Mouse (Mus musculus): ENCODE results near the gene Gramd1b. TPM values are rescaled to one million over a fixed set of nuclear protein-coding genes. Genes with fewer than 3 reads are reported as not detected.

The Gramd1b gene
- polyA plus RNA-seq, 1 experiment from 2014 or later, result 2.8 TPM

DNA sequence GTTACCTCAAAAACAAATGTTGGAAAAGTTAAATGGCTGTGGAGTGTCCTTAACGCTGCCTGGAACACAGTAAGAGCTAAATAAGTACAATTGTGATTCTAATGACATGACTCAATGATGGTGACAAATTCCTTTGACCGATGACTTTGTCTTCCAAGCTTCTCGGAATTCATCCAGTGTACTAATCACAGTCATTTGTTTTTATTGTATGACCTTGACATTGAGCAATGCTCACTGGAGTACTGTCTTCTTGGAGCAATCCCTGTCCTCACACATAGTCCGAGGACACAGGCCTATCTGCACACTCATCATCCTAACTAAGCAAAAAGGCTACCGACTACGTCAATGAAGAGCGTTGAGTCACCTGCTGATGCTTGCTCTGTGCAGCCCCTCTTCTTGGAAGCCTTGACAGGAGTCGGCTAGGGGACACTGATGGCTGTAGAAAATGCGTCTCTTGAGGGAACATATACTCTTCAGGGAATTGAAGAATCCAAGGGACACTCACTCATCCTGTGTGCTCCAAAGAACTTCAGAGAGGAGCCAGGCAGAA, 58.1 kb downstream of the Gramd1b start:
- no peaks in the 10 kb centered on the region for H3K27me3 ChIP-seq (ENCODE audit: control insufficient read depth, insufficient read depth, low read length)
- H3K36me3 ChIP-seq (ENCODE audit: control insufficient read depth, insufficient read depth, low read length), result no peaks in the 10 kb centered on the region
- ATAC-seq (ENCODE audit: insufficient number of reproducible peaks, low FRiP score, low TSS enrichment, low read depth) (no peak), DNase-seq (ENCODE audit: low spot score) (no peak)
- H3K4me2 ChIP-seq (ENCODE audit: low read depth, severe bottlenecking), result no peak overlapping the region
- no peak overlapping the region for H3K27ac ChIP-seq (replicated peaks; ENCODE audit: low read depth, low read length)
- H3K9ac ChIP-seq (ENCODE audit: low read length), result no peak overlapping the region
- H3K9me3 ChIP-seq (ENCODE audit: control insufficient read depth, low read length), result no peaks in the 10 kb centered on the region
- H3K4me3 ChIP-seq (ENCODE audit: low read depth, low read length), result no peak overlapping the region
- H3K4me1 ChIP-seq (ENCODE audit: control insufficient read depth, insufficient read depth, low read length), result no peaks in the 10 kb centered on the region
- WGBS, result 89% methylated on average over 9 of the region's 9 CpGs

DNA sequence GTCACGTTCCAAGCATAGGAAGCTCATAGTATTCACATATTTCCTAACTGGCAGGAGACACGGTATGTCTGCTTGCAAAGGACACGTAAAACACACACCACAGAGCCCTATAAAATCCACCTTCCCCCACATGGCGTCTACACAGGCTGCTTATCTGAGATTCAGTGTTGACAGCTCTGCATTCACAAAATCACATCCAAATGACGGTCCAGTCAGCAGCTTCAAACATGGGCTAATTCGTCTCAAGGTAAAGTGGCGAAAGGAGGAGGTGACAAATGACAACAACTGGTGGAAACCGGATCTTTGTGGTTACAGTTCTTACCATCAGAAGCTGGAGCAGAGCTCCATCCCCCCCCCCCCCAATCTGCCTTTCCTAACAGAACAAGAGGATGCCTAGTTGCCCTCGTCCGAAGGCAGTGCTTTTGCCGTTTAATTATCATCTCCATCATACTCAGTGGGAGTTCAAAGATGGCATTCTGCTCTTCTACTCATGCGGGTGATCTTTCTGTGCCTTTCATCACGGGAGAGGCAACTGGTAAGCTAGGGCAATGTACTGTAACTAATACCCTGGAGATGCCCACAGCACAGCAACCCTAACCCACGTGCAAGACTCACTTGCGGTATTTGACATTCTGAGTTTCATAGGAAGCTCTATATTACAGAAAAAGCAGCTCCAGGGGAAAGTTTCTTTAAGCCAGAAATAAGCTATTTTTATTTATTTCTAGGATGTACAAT, 61.6 kb downstream of the Gramd1b start:
- no peak overlapping the region for H3K27ac ChIP-seq (replicated peaks; ENCODE audit: low read depth, low read length)
- no peaks in the 10 kb centered on the region for H3K36me3 ChIP-seq (ENCODE audit: control insufficient read depth, insufficient read depth, low read length)
- DNase-seq (ENCODE audit: low spot score) (no peak), ATAC-seq (ENCODE audit: insufficient number of reproducible peaks, low FRiP score, low TSS enrichment, low read depth) (no peak)
- 64% methylated on average over 15 of the region's 15 CpGs for WGBS
- H3K4me2 ChIP-seq (ENCODE audit: low read depth, severe bottlenecking), result no peak overlapping the region
- no peak overlapping the region for H3K9ac ChIP-seq (ENCODE audit: low read length)
- H3K4me3 ChIP-seq (ENCODE audit: low read depth, low read length), result no peak overlapping the region
- H3K4me1 ChIP-seq (ENCODE audit: control insufficient read depth, insufficient read depth, low read length), result no peaks in the 10 kb centered on the region
- H3K27me3 ChIP-seq (ENCODE audit: control insufficient read depth, insufficient read depth, low read length), result no peaks in the 10 kb centered on the region
- no peaks in the 10 kb centered on the region for H3K9me3 ChIP-seq (ENCODE audit: control insufficient read depth, low read length)

DNA sequence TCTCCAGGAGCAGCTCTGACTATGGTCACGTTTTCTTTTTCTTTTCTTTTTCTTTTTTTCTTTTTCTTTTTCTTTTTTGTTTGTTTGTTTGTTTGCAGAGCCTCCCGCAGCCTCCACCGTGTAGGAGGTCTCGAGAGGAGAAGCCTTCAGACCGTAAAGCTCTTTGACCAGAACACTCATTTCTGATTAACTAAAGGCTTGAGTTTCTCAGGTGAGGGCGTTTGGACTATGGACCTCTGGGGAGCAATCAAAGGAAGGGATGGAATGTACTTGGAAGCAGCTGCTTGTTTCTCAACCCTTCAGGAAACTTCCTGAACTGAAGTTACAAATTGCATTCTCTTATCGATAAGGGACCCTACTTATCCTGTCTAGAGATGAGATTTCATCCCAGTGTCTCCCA, 64.4 kb downstream of the Gramd1b start:
- Histone ChIP-seq H3K9ac (ENCODE audit: low read length) (no peak overlapping the region), H3K27me3 (ENCODE audit: control insufficient read depth, insufficient read depth, low read length) (no peaks in the 10 kb centered on the region), H3K36me3 (ENCODE audit: control insufficient read depth, insufficient read depth, low read length) (no peaks in the 10 kb centered on the region), H3K9me3 (ENCODE audit: control insufficient read depth, low read length) (no peaks in the 10 kb centered on the region), H3K27ac (replicated peaks; ENCODE audit: low read depth, low read length) (no peak overlapping the region), H3K4me1 (ENCODE audit: control insufficient read depth, insufficient read depth, low read length) (no peaks in the 10 kb centered on the region), H3K4me2 (ENCODE audit: low read depth, severe bottlenecking) (no peak overlapping the region), H3K4me3 (ENCODE audit: low read depth, low read length) (no peak overlapping the region)
- ATAC-seq (ENCODE audit: insufficient number of reproducible peaks, low FRiP score, low TSS enrichment, low read depth), result no peak
- DNase-seq (ENCODE audit: low spot score), result no peak
- 61% methylated on average over 7 of the region's 7 CpGs for WGBS

DNA sequence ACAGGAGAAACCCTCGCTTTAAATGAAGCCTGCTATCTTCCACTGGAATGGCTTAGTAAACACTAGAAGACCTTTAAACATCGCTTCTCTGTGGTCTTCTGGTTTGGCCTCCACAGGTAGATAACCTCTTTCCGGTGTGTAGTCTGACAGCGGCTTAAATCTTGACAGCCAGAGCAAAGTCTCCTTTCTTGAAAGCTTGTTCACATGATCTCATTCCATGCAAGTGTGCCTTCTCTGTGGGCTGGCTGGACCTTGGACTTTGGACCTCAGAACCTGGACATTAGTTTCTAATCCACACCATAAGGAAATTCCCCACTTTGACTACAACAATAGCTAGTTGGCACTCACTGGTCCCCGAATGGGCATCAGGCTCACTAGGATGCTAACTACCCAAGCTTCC, 65.6 kb downstream of the Gramd1b start:
- Histone ChIP-seq H3K9ac (ENCODE audit: low read length) (no peak overlapping the region), H3K27me3 (ENCODE audit: control insufficient read depth, insufficient read depth, low read length) (no peaks in the 10 kb centered on the region), H3K4me3 (ENCODE audit: low read depth, low read length) (no peak overlapping the region), H3K9me3 (ENCODE audit: control insufficient read depth, low read length) (no peaks in the 10 kb centered on the region), H3K4me1 (ENCODE audit: control insufficient read depth, insufficient read depth, low read length) (no peaks in the 10 kb centered on the region), H3K36me3 (ENCODE audit: control insufficient read depth, insufficient read depth, low read length) (no peaks in the 10 kb centered on the region), H3K4me2 (ENCODE audit: low read depth, severe bottlenecking) (no peak overlapping the region), H3K27ac (replicated peaks; ENCODE audit: low read depth, low read length) (no peak overlapping the region)
- DNase-seq (ENCODE audit: low spot score) (no peak), ATAC-seq (ENCODE audit: insufficient number of reproducible peaks, low FRiP score, low TSS enrichment, low read depth) (no peak)
- WGBS, result 90% methylated on average over 5 of the region's 5 CpGs

DNA sequence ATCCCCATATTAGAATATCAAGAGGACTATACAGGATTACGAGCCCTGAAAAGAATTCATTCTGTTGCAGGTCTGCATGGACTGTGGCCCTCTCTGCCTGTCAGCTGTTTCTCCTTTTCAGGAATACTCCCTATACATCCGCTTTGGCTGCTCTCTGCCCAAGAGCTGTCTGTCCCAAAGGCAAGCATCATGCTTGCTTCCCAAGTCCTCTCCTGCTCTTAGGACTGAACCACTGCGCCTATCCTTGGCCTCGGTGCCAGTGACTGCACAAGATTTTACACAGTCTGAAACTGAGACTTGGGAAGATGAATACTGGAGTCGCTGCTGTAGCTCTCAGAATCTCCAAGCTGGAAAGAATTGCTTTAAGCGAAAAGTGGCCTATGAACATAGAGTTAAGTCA, 68.8 kb downstream of the Gramd1b start:
- Histone ChIP-seq H3K9me3 (ENCODE audit: control insufficient read depth, low read length) (no peaks in the 10 kb centered on the region), H3K27ac (replicated peaks; ENCODE audit: low read depth, low read length) (no peak overlapping the region), H3K4me1 (ENCODE audit: control insufficient read depth, insufficient read depth, low read length) (no peaks in the 10 kb centered on the region), H3K36me3 (ENCODE audit: control insufficient read depth, insufficient read depth, low read length) (no peaks in the 10 kb centered on the region), H3K4me3 (ENCODE audit: low read depth, low read length) (no peak overlapping the region), H3K27me3 (ENCODE audit: control insufficient read depth, insufficient read depth, low read length) (no peaks in the 10 kb centered on the region), H3K9ac (ENCODE audit: low read length) (no peak overlapping the region), H3K4me2 (ENCODE audit: low read depth, severe bottlenecking) (no peak overlapping the region)
- DNase-seq (ENCODE audit: low spot score) (no peak), ATAC-seq (ENCODE audit: insufficient number of reproducible peaks, low FRiP score, low TSS enrichment, low read depth) (no peak)
- 88% methylated on average over 6 of the region's 6 CpGs for WGBS

DNA sequence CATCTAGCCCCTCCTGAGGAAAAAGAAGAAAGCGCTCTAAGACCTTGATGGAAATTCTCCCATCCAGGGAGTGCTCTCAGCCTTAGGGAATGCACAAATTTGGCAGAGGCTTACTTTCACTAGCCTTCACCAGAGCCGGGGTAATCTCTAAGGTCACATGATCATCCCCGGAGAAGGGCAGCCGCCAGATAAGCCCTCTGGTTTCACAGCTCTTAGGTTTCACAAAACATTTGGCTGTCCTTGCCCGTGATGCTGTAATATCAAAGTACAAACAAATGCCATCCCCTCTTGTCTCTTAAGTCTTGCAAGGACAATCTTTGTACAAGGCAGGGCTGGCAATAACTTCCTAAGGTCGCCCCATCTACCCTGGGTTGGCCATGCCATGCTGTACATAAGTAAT, 70.4 kb downstream of the Gramd1b start:
- H3K4me3 ChIP-seq (ENCODE audit: low read depth, low read length), result no peak overlapping the region
- H3K27me3 ChIP-seq (ENCODE audit: control insufficient read depth, insufficient read depth, low read length), result no peaks in the 10 kb centered on the region
- DNase-seq (ENCODE audit: low spot score) (no peak), ATAC-seq (ENCODE audit: insufficient number of reproducible peaks, low FRiP score, low TSS enrichment, low read depth) (no peak)
- H3K36me3 ChIP-seq (ENCODE audit: control insufficient read depth, insufficient read depth, low read length), result no peaks in the 10 kb centered on the region
- H3K9ac ChIP-seq (ENCODE audit: low read length), result no peak overlapping the region
- no peak overlapping the region for H3K27ac ChIP-seq (replicated peaks; ENCODE audit: low read depth, low read length)
- 0 out of 2 replicates have a peak, but pooled peaks cover 3% of the 10 kb centered on the region for H3K4me1 ChIP-seq (ENCODE audit: control insufficient read depth, insufficient read depth, low read length)
- H3K9me3 ChIP-seq (ENCODE audit: control insufficient read depth, low read length), result no peaks in the 10 kb centered on the region
- H3K4me2 ChIP-seq (ENCODE audit: low read depth, severe bottlenecking), result no peak overlapping the region
- WGBS, result 41% methylated on average over 6 of the region's 6 CpGs

DNA sequence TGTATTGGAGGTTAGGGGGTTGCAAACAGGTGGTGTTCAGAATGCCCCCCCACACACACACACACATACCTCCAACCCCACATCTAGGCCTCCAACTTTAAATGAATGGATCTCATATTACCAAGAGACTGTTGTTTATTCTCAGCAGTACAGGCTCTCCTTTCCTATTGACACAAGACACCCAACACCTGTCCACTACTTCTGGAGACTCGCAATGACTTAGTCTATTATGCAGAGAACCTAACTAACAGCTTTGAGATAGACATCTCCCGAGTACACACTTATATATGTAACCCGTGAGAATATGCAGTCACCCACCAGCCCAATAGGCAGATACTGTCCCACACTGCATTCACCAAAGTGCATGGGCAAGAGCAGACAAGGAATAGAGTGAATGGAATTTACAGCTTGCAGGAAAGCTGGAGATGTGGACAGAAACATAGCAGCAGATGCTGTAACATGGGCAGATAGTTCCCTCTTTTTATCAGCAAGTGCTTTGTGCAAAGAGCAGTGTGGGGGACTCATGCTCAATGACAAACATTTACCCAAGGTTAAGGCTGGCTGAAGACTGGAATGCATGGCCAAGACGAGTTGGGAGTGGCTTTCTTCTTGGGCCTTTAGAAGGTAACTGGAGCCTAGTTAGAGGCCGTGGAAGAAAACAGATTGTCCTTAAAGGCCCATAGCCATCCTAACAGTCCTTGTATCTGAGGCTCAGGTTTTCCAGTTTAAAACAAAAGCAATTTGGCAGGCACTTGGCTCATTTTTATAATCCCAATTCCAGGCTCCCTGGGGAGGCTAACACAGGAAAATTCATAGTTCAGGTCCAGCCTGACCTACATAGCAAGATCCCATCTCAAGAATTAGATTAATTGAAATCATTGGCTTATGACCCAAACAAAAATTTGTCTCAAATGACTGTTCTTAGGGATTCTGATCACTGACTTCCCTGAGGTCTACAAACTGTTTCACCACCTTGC, 71.6 kb downstream of the Gramd1b start:
- no peak overlapping the region for H3K4me3 ChIP-seq (ENCODE audit: low read depth, low read length)
- no peaks in the 10 kb centered on the region for H3K9me3 ChIP-seq (ENCODE audit: control insufficient read depth, low read length)
- no peak overlapping the region for H3K4me2 ChIP-seq (ENCODE audit: low read depth, severe bottlenecking)
- ATAC-seq (ENCODE audit: insufficient number of reproducible peaks, low FRiP score, low TSS enrichment, low read depth) (no peak; the same call in 1 of the 2 replicates), DNase-seq (ENCODE audit: low spot score) (no peak)
- H3K9ac ChIP-seq (ENCODE audit: low read length), result no peak overlapping the region
- H3K27me3 ChIP-seq (ENCODE audit: control insufficient read depth, insufficient read depth, low read length), result peaks cover 5% of the 10 kb centered on the region; the same call in 1 of the 2 replicates
- H3K4me1 ChIP-seq (ENCODE audit: control insufficient read depth, insufficient read depth, low read length), result peaks cover 7% of the 10 kb centered on the region; the same call in 1 of the 2 replicates
- no peaks in the 10 kb centered on the region for H3K36me3 ChIP-seq (ENCODE audit: control insufficient read depth, insufficient read depth, low read length)
- 74% methylated on average over 5 of the region's 5 CpGs for WGBS
- H3K27ac ChIP-seq (replicated peaks; ENCODE audit: low read depth, low read length), result no peak overlapping the region

DNA sequence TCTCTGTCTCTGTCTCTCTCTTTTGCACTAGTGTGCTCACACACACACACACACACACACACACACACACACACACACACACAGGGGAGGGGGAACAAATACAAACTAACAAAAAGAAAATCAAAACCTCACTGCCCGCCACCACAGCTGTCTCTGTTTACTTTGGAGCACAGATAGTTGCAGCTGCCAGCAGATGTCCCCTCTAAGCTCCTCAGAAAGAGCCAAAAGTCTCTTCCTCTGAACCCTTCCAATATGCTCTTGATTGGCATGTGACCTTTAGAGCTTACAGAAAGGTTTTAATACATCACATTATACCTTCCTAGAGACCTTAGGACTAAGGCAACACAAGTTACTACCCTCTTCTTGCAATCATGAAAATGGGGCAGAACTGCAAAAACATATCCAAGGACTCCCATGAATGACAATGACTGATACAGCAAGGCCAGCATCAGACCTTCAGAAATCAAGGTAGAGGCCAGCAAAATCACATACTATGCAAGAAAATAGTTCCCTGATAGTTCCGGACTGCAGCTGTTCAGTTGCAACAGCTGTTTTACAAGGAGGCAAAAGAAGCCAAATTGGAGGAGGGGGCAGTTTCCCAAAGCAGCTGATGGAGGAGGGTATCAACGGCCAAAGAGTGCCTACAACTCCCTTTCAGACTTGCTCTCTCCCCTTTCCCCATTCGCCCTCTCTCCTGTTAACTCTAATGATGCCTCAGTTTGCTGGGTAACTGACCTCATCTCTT, 72.5 kb downstream of the Gramd1b start:
- H3K36me3 ChIP-seq (ENCODE audit: control insufficient read depth, insufficient read depth, low read length), result no peaks in the 10 kb centered on the region
- DNase-seq (ENCODE audit: low spot score) (no peak), ATAC-seq (ENCODE audit: insufficient number of reproducible peaks, low FRiP score, low TSS enrichment, low read depth) (no peak)
- H3K27me3 ChIP-seq (ENCODE audit: control insufficient read depth, insufficient read depth, low read length), result peaks cover 9% of the 10 kb centered on the region; the same call in 1 of the 2 replicates
- no peaks in the 10 kb centered on the region for H3K9me3 ChIP-seq (ENCODE audit: control insufficient read depth, low read length)
- WGBS, result 66% methylated on average over 4 of the region's 4 CpGs
- H3K9ac ChIP-seq (ENCODE audit: low read length), result no peak overlapping the region
- H3K4me3 ChIP-seq (ENCODE audit: low read depth, low read length), result no peak overlapping the region
- H3K4me2 ChIP-seq (ENCODE audit: low read depth, severe bottlenecking), result no peak overlapping the region
- no peak overlapping the region for H3K27ac ChIP-seq (replicated peaks; ENCODE audit: low read depth, low read length)
- H3K4me1 ChIP-seq (ENCODE audit: control insufficient read depth, insufficient read depth, low read length), result peaks cover 7% of the 10 kb centered on the region; the same call in 1 of the 2 replicates

All from limb, embryonic 11.5 days (tissue).